Comparison of ENCODE assay signal across 17 mouse cellular contexts in genomic region chr1:41825223-41825622, GRCm38 (mm10).
"Had no signal": no experiment of that assay in that cellular context is flagged by ENCODE, and none has a peak within 500 bp of the region (broad histone marks: within the 10 kb centered on the region; RNA-seq: fewer than 3 reads in every experiment).

No protein-coding gene starts in this region.

- H3K36me3 ChIP-seq: lung, embryonic 15.5 days; midbrain, embryonic 13.5 days; midbrain, embryonic 15.5 days; neural tube, embryonic 12.5 days; stomach, embryonic 15.5 days had no signal

- H3K9me3 ChIP-seq: lung, embryonic 15.5 days; midbrain, embryonic 13.5 days; midbrain, embryonic 15.5 days; neural tube, embryonic 12.5 days; stomach, embryonic 15.5 days had no signal

- H3K27me3 ChIP-seq: lung, embryonic 15.5 days; megakaryocyte, embryonic 14.5 days; midbrain, embryonic 13.5 days; midbrain, embryonic 15.5 days; neural tube, embryonic 12.5 days; stomach, embryonic 15.5 days had no signal

- DNase-seq: liver, postnatal 0 days; lung, adult 2 months; lung, postnatal 14 days; lung, postnatal 36 days; right cerebral cortex, postnatal 14 days; thymus, adult 2 months; thymus, postnatal 25 days; thymus, postnatal 4 days had no signal

- H3K27ac ChIP-seq: lung, embryonic 15.5 days; macrophage; midbrain, embryonic 13.5 days; midbrain, embryonic 15.5 days; neural tube, embryonic 12.5 days; stomach, embryonic 15.5 days; stomach, postnatal 0 days had no signal

- H3K4me2 ChIP-seq: lung, embryonic 15.5 days; midbrain, embryonic 13.5 days; midbrain, embryonic 15.5 days; neural tube, embryonic 12.5 days; stomach, embryonic 15.5 days had no signal

- H3K4me1 ChIP-seq: lung, embryonic 15.5 days; megakaryocyte, embryonic 14.5 days; midbrain, embryonic 13.5 days; midbrain, embryonic 15.5 days; neural tube, embryonic 12.5 days; stomach, embryonic 15.5 days had no signal

- ATAC-seq: liver, postnatal 0 days; lung, postnatal 0 days; midbrain, embryonic 13.5 days; midbrain, embryonic 15.5 days had no signal

- H3K9ac ChIP-seq: liver, postnatal 0 days; lung, embryonic 15.5 days; midbrain, embryonic 13.5 days; midbrain, embryonic 15.5 days; neural tube, embryonic 12.5 days; stomach, embryonic 15.5 days had no signal

- H3K4me3 ChIP-seq: lung, embryonic 15.5 days; megakaryocyte, embryonic 14.5 days; midbrain, embryonic 13.5 days; midbrain, embryonic 15.5 days; neural tube, embryonic 12.5 days; stomach, embryonic 15.5 days had no signal
